Mouse (Mus musculus): ENCODE data around the gene Cpne4. TPM values are rescaled to one million over a fixed set of nuclear protein-coding genes. Genes with fewer than 3 reads are reported as not detected.

Gene Cpne4
- polyA plus RNA-seq, 2 experiments = 0.19 to 0.22 TPM

GRCm38 (mm10) chr9:105033641-105034040 lies 486.6 kb downstream of the Cpne4 start:
- H3K4me2 ChIP-seq (replicated peaks; ENCODE audit: low read depth, low read length, severe bottlenecking) = no peak overlapping the region
- no peak overlapping the region for H3K4me3 ChIP-seq (replicated peaks; ENCODE audit: low read length)
- no peaks in the 10 kb centered on the region for H3K9me3 ChIP-seq (ENCODE audit: control insufficient read depth, low read length)
- DNase-seq (ENCODE audit: low spot score) = no peak
- H3K27me3 ChIP-seq (ENCODE audit: control insufficient read depth, insufficient read depth, low read length) = no peaks in the 10 kb centered on the region
- H3K36me3 ChIP-seq (ENCODE audit: control insufficient read depth, insufficient read depth, low read length) = no peaks in the 10 kb centered on the region
- no peak overlapping the region for H3K27ac ChIP-seq (replicated peaks; ENCODE audit: low read depth, low read length)
- TF ChIP-seq POLR2A (IDR thresholded peaks at IDR 0.05; ENCODE audit: borderline replicate concordance, extremely low read depth, insufficient read depth, insufficient read length) = no peak
- ATAC-seq (ENCODE audit: low FRiP score, low read depth) = no peak
- H3K9ac ChIP-seq (ENCODE audit: low read depth, low read length, severe bottlenecking) = no peak overlapping the region
- H3K4me1 ChIP-seq (ENCODE audit: control insufficient read depth, insufficient read depth, low read length) = no peaks in the 10 kb centered on the region
- WGBS = 90% methylated on average over 7 of the region's 7 CpGs

DNA sequence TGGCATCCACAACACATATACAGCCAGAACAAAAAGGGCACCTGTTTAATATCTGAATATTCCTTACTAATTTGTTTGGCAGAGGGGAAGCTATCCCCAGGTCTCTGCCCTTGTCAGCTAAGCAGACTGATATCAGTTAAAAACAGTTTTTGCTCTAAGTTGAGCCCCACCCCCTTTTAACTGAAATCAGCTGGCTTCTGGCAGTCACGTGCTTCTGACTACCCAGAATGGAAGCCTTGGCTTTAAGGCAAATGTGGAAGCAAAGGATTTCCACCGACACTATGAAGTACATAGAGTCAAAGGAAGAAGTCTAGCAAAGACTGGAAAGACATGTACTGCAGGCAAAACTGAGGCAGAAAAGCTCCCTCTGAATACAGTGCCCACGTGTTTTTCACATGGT lies 490.8 kb downstream of the Cpne4 start:
- no peaks in the 10 kb centered on the region for H3K4me1 ChIP-seq (ENCODE audit: control insufficient read depth, insufficient read depth, low read length)
- ATAC-seq (ENCODE audit: low FRiP score, low read depth) = no peak
- WGBS = 69% methylated on average over 3 of the region's 3 CpGs
- no peak overlapping the region for H3K4me3 ChIP-seq (replicated peaks; ENCODE audit: low read length)
- H3K36me3 ChIP-seq (ENCODE audit: control insufficient read depth, insufficient read depth, low read length) = no peaks in the 10 kb centered on the region
- H3K9me3 ChIP-seq (ENCODE audit: control insufficient read depth, low read length) = no peaks in the 10 kb centered on the region
- H3K9ac ChIP-seq (ENCODE audit: low read depth, low read length, severe bottlenecking) = no peak overlapping the region
- TF ChIP-seq POLR2A (IDR thresholded peaks at IDR 0.05; ENCODE audit: borderline replicate concordance, extremely low read depth, insufficient read depth, insufficient read length) = no peak
- H3K27me3 ChIP-seq (ENCODE audit: control insufficient read depth, insufficient read depth, low read length) = no peaks in the 10 kb centered on the region
- no peak overlapping the region for H3K4me2 ChIP-seq (replicated peaks; ENCODE audit: low read depth, low read length, severe bottlenecking)
- DNase-seq (ENCODE audit: low spot score) = no peak
- H3K27ac ChIP-seq (replicated peaks; ENCODE audit: low read depth, low read length) = no peak overlapping the region

GRCm38 (mm10) chr9:105046014-105046413 lies 498.9 kb downstream of the Cpne4 start:
- ATAC-seq (ENCODE audit: low FRiP score, low read depth) (no peak), DNase-seq (ENCODE audit: low spot score) (no peak)
- Histone ChIP-seq H3K4me1 (ENCODE audit: control insufficient read depth, insufficient read depth, low read length) (no peaks in the 10 kb centered on the region), H3K27me3 (ENCODE audit: control insufficient read depth, insufficient read depth, low read length) (no peaks in the 10 kb centered on the region), H3K9me3 (ENCODE audit: control insufficient read depth, low read length) (no peaks in the 10 kb centered on the region), H3K4me3 (replicated peaks; ENCODE audit: low read length) (no peak overlapping the region), H3K36me3 (ENCODE audit: control insufficient read depth, insufficient read depth, low read length) (no peaks in the 10 kb centered on the region), H3K9ac (ENCODE audit: low read depth, low read length, severe bottlenecking) (no peak overlapping the region), H3K27ac (replicated peaks; ENCODE audit: low read depth, low read length) (no peak overlapping the region), H3K4me2 (replicated peaks; ENCODE audit: low read depth, low read length, severe bottlenecking) (no peak overlapping the region)
- TF ChIP-seq POLR2A (IDR thresholded peaks at IDR 0.05; ENCODE audit: borderline replicate concordance, extremely low read depth, insufficient read depth, insufficient read length) = no peak
- WGBS = 71% methylated on average over 7 of the region's 7 CpGs

- Histone ChIP-seq H3K4me2 (replicated peaks; ENCODE audit: low read depth, low read length, severe bottlenecking) (no peak overlapping the region), H3K27ac (replicated peaks; ENCODE audit: low read depth, low read length) (no peak overlapping the region), H3K9ac (ENCODE audit: low read depth, low read length, severe bottlenecking) (no peak overlapping the region), H3K9me3 (ENCODE audit: control insufficient read depth, low read length) (no peaks in the 10 kb centered on the region), H3K4me3 (replicated peaks; ENCODE audit: low read length) (no peak overlapping the region), H3K27me3 (ENCODE audit: control insufficient read depth, insufficient read depth, low read length) (no peaks in the 10 kb centered on the region), H3K4me1 (ENCODE audit: control insufficient read depth, insufficient read depth, low read length) (no peaks in the 10 kb centered on the region), H3K36me3 (ENCODE audit: control insufficient read depth, insufficient read depth, low read length) (no peaks in the 10 kb centered on the region)
- 67% methylated on average over 10 of the region's 10 CpGs for WGBS
- DNase-seq (ENCODE audit: low spot score) (no peak), ATAC-seq (ENCODE audit: low FRiP score, low read depth) (no peak)
- no peak for TF ChIP-seq POLR2A (IDR thresholded peaks at IDR 0.05; ENCODE audit: borderline replicate concordance, extremely low read depth, insufficient read depth, insufficient read length)
Observed at GRCm38 (mm10) chr9:105048351-105048750, 501.3 kb downstream of the Cpne4 start.

DNA sequence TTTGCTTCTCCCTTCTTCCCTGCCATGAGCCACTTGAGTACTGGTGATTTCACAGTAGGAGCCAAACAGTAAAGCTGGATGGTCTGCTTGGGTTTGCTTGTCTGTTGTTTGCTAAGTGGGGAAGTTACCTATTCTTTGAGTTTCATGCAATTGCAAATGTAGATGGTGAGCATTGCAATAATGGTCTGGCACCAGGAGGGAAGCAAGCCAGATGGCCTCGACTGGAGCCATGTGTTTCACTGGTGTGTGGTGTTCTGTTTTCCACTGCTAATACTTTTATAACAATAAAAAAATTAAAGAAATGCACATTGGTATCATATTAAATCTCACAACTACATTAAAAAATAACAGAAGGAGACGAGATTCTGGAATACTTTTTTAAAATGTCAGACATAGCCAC lies 502.6 kb downstream of the Cpne4 start:
- H3K27ac ChIP-seq (replicated peaks; ENCODE audit: low read depth, low read length) = no peak overlapping the region
- H3K36me3 ChIP-seq (ENCODE audit: control insufficient read depth, insufficient read depth, low read length) = no peaks in the 10 kb centered on the region
- DNase-seq (ENCODE audit: low spot score) (no peak), ATAC-seq (ENCODE audit: low FRiP score, low read depth) (no peak)
- no peak overlapping the region for H3K4me2 ChIP-seq (replicated peaks; ENCODE audit: low read depth, low read length, severe bottlenecking)
- TF ChIP-seq POLR2A (IDR thresholded peaks at IDR 0.05; ENCODE audit: borderline replicate concordance, extremely low read depth, insufficient read depth, insufficient read length) = no peak
- no peaks in the 10 kb centered on the region for H3K9me3 ChIP-seq (ENCODE audit: control insufficient read depth, low read length)
- H3K9ac ChIP-seq (ENCODE audit: low read depth, low read length, severe bottlenecking) = no peak overlapping the region
- no peak overlapping the region for H3K4me3 ChIP-seq (replicated peaks; ENCODE audit: low read length)
- 58% methylated on average over 2 of the region's 2 CpGs for WGBS
- peaks cover 6% of the 10 kb centered on the region; the same call in 1 of the 2 replicates for H3K4me1 ChIP-seq (ENCODE audit: control insufficient read depth, insufficient read depth, low read length)
- H3K27me3 ChIP-seq (ENCODE audit: control insufficient read depth, insufficient read depth, low read length) = no peaks in the 10 kb centered on the region

GRCm38 (mm10) chr9:105050257-105050656 lies 503.2 kb downstream of the Cpne4 start:
- no peak for TF ChIP-seq POLR2A (IDR thresholded peaks at IDR 0.05; ENCODE audit: borderline replicate concordance, extremely low read depth, insufficient read depth, insufficient read length)
- H3K9ac ChIP-seq (ENCODE audit: low read depth, low read length, severe bottlenecking) = no peak overlapping the region
- H3K27me3 ChIP-seq (ENCODE audit: control insufficient read depth, insufficient read depth, low read length) = no peaks in the 10 kb centered on the region
- no peak overlapping the region for H3K27ac ChIP-seq (replicated peaks; ENCODE audit: low read depth, low read length)
- DNase-seq (ENCODE audit: low spot score) = no peak
- H3K9me3 ChIP-seq (ENCODE audit: control insufficient read depth, low read length) = no peaks in the 10 kb centered on the region
- H3K4me1 ChIP-seq (ENCODE audit: control insufficient read depth, insufficient read depth, low read length) = peaks cover 6% of the 10 kb centered on the region; the same call in 1 of the 2 replicates
- peaks cover 4% of the 10 kb centered on the region; the same call in 1 of the 2 replicates for H3K36me3 ChIP-seq (ENCODE audit: control insufficient read depth, insufficient read depth, low read length)
- H3K4me2 ChIP-seq (replicated peaks; ENCODE audit: low read depth, low read length, severe bottlenecking) = no peak overlapping the region
- H3K4me3 ChIP-seq (replicated peaks; ENCODE audit: low read length) = no peak overlapping the region
- 52% methylated on average over 2 of the region's 2 CpGs for WGBS
- no peak for ATAC-seq (ENCODE audit: low FRiP score, low read depth)
